Mouse (Mus musculus) ovary, adult 18-20 months (tissue): Measurements from ENCODE around the gene Muc4.

ENCODE experiments used
- DNase-seq: peaks from one replicate; pipeline ENCODE4 v3.0.0; 2022; ENCODE audit warnings: low spot score, mixed read lengths

Muc4 gene

GRCm38 (mm10) chr16:32803901-32804300 is 68.2 kb downstream of the Muc4 start:
- no peak for DNase-seq

- DNase-seq, result no peak
Measured at GRCm38 (mm10) chr16:32805151-32805550, 69.5 kb downstream of the Muc4 start.

GRCm38 (mm10) chr16:32807408-32808185 is 71.9 kb downstream of the Muc4 start:
- no peak for DNase-seq

- DNase-seq, result no peak
Measured at GRCm38 (mm10) chr16:32810321-32810720, 74.6 kb downstream of the Muc4 start, which contains the start of gene Smbd1. Gene Smbd1 (minus strand): TSS chr16:32810477.

- peak; percentile 38 for DNase-seq
Measured at GRCm38 (mm10) chr16:32812888-32813361, 77.2 kb downstream of the Muc4 start.

- DNase-seq, result no peak
Measured at GRCm38 (mm10) chr16:32813362-32813761, 77.7 kb downstream of the Muc4 start.

- no peak for DNase-seq
Measured at GRCm38 (mm10) chr16:32813771-32814170, 78.1 kb downstream of the Muc4 start.

GRCm38 (mm10) chr16:32814539-32814938 is 78.9 kb downstream of the Muc4 start:
- DNase-seq, result no peak

GRCm38 (mm10) chr16:32815160-32815605 is 79.5 kb downstream of the Muc4 start:
- DNase-seq, result no peak

GRCm38 (mm10) chr16:32818036-32818435 is 82.3 kb downstream of the Muc4 start:
- DNase-seq, result no peak

- DNase-seq, result no peak
Measured at GRCm38 (mm10) chr16:32818441-32818840, 82.8 kb downstream of the Muc4 start.

- no peak for DNase-seq
Measured at GRCm38 (mm10) chr16:32821772-32822449, 86.2 kb downstream of the Muc4 start.

GRCm38 (mm10) chr16:32822450-32822827 is 86.8 kb downstream of the Muc4 start:
- DNase-seq, result no peak

- no peak for DNase-seq
Measured at GRCm38 (mm10) chr16:32822881-32823280, 87.2 kb downstream of the Muc4 start.

GRCm38 (mm10) chr16:32823487-32823886 is 87.8 kb downstream of the Muc4 start:
- DNase-seq, result no peak

- no peak for DNase-seq
Measured at GRCm38 (mm10) chr16:32824061-32824460, 88.4 kb downstream of the Muc4 start.

GRCm38 (mm10) chr16:32825380-32825779 is 89.7 kb downstream of the Muc4 start:
- no peak for DNase-seq

GRCm38 (mm10) chr16:32826521-32826920 is 90.8 kb downstream of the Muc4 start:
- DNase-seq, result no peak

- DNase-seq, result no peak
Measured at GRCm38 (mm10) chr16:32829104-32829503, 93.4 kb downstream of the Muc4 start.

GRCm38 (mm10) chr16:32831501-32831900 is 95.8 kb downstream of the Muc4 start:
- no peak for DNase-seq
